Mouse (Mus musculus) right cerebral cortex, postnatal 4 days (tissue): Measurements from ENCODE around the gene Mmp25.

ENCODE experiments used
- DNase-seq: peaks from one replicate; pipeline ENCODE4 v3.0.0-alpha.2; 2022

Gene Mmp25

DNA sequence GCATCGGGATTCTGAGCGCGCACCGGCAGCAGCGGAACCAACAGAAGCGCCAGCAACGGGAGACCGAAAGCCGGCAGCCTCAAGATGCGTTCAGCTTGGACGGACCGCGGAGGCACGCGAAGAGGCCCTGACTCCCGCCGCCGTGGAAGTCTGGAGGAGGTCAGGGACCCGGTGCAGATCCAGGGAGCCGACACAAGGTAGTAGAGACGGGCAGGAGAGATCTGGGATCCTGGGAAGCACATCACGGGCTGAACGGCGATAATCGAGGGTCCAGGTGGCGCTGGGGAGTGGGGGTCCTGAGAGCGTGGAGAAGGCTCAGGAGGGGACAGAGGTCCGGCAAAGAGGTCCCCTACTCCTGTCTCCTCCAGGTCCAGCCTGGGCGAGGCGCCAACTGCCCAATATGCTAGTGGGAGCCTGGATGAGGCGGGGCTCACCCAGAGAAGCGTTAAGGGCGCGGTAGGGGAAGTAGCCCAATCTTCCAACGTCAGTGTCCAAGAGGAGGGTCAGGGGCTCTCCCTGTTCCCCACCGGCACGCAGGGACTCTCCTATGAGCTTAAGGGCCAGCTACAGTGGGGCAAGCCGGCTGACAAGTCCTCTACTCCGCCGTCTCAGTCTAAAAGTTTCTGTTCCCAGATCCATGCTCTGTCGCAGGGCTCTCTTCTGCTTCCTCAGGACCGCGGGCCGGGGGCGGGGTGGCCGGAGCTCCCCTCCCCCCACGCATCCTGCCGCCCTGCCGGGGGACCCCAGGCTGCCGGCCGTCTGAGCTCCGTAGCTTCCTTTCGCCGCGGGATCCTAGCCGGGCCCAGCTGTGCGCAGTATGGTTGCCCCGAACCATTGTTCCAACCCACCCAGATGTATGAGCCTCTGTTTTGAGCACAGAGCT is at the start of gene Mmp25:
TSS of gene Mmp25 (minus strand) at position 665 of the 883 bp plus-strand sequence.
- DNase-seq: no peak

DNA sequence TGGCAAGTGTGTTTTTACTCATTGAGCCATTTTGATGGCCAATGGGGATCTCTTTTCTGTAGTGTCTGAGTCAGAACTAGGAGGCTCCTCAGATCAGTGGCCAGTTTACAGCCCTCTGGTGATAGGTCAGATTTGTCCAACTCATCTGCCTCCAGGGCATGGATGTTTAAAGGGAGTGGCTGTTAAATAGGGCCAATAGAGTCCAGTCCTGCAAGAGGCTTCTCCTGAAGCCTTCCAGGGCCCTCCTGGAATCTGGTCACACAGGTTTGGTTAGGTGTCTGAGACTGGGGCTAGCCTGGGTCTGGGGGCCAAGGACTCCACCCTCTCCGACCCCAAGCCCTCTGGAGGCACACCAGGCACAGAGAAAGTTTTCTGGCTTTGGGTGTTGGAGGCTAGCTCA is 49.4 kb upstream of the Mmp25 start:
- no peak for DNase-seq

DNA sequence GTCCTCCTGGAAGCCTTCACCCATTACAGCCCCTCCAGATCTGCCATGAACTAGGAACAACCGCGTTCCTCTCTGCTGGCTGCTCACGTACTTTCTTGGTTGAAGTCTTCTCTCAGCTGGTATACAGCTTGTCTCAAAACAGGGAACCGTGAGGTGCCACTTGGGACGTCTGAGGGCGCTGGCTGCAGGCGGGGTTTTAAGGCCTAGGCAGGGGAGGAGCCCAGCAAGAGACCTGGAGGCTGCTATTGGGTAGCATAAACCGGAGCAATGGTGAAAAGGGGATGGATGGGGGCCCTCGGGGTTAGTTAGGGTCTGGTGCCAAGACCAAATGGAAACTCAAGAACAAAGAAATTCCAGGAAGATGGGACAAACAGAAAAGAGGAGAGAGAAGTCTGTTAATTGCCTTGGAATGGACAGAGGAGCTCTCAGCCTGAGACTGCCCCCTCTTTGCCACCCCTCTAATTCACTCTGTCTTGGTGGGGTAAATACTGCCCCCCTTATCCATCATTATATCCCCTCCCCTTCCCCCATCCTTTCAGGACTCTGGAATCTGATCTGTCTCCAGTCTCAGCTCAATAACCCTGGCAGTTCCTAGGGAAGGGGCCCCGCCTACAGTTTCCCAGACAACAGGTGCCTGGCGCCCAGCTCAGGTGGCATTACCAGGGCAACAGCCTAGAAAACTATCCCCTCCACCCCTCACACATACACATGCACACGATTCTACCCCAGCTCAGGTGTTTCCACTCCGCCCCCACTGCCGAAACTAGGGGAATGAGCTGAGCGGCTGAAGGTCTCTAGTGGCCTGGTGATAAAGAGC is 39.0 kb upstream of the Mmp25 start, which contains the start of gene Cldn9:
TSS of gene Cldn9 (minus strand) at position 171 of the 817 bp plus-strand sequence.
- no peak for DNase-seq

DNA sequence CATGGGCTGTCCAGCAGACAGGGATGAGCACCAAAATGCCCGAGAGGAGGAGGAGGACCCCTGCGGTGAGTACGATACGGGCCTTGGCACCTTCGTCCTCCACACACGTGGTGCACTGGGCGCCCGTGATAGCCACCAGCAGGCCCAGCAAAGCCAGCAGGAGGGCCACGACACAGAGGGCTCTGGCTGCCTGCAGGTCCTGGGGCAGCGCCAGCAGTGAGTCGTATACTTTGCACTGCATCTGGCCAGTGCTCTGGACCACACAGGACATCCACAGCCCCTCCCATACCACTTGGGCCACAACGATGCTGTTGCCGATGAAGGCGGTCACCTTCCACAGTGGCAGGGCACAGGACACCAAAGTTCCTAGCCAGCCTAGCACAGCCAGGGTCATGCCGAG is 38.1 kb upstream of the Mmp25 start:
- DNase-seq: no peak

DNA sequence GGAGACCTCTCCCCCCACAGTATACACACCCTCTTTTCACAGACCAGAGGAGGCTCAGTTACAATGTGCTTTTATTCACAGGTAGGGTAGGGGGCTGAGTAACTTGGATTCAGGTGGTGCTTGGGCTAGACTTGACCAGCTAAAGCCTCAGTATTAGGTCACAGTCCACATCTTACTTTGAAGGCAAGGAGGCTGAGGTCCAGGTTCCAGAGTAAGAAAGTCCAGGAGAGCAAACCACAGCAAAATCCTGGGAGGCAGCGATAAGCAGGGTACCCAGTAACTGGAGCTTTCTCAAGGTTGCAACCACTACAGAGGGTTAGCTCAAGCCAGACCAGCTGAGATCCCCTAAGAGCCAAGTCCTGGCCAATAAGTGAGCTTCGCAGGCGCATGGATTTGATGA is 37.5 kb upstream of the Mmp25 start:
- no peak for DNase-seq

DNA sequence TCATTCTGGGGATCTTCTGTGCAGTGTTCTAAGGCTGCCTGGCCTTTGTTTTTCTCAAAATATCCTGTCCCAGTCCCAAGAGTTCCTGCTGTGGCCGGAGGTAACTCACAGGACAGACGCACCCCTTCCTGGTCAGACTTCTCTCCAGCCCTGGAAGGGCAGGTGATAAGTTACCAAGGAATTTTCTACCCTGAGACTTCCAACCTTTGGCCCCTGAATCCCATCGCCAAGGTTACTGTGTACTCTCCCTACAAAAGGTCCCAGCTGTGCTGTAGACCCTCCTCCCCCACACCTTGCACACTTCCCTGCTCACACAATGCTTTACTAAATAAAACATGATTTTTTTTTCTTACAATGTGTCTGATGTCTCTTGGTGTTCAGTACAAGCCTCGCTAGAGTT is 37.0 kb upstream of the Mmp25 start:
- no peak for DNase-seq

DNA sequence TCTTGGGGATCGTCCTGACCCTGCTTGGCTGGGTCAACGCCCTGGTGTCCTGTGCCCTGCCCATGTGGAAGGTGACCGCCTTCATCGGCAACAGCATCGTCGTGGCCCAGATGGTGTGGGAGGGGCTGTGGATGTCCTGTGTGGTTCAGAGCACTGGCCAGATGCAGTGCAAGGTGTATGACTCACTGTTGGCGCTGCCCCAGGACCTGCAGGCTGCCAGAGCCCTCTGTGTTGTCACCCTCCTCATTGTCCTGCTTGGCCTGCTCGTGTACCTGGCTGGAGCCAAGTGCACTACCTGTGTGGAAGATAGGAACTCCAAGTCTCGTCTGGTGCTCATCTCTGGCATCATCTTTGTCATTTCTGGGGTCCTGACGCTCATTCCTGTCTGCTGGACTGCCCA is 36.0 kb upstream of the Mmp25 start:
- DNase-seq: no peak

DNA sequence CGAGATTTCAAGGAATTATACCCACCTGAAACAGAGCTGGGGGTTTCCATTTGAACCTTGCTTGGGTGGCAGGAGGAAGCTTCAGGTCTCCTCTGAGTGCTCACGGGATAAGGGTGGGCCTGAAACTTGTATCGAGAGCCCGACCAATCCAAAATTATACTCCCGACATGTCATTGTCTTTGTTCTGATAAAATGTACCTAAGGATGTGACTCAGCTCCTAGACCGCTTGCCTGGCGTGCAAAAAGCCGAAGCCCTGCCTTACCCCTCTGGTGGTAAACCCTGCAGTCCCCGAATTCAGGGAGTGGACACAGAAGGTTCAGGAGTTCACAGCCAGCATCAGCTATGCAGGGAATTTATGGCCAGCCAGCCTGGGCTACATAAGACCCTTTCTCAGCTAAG is 35.3 kb upstream of the Mmp25 start:
- DNase-seq: no peak

DNA sequence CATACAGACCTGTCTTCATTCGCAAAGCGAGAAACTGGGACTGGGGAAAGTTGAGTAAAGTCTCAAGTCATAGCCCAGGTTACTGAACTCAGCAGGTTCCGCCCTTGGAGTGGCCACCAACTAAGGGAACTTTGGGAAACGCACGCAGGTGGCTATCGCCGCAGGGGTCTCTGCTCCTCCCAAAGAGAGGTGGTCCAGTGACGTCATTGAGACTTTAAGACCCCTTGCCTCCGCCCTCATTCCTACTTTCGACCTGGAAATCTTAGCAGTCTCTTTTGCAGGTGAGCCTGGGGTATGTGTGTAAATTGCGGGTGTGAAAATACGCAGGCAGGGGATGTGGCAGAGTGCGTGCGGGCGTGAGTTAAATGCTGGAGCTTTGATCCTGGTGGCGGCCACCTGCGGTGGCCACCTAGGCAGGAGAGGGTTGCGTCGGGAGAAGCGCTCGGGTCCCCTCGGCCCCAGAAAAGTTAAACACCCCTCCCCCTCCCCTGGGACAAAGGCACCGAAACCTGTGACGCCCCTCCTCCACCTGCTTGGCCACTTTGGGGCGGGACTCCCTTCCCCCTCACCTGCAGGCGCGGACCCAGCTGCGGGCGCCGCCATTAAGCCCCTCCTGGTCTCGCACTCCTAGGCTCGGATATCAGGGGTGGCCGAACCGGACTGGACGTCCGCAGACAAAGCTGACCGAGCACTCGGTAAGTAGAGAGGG is 34.2 kb upstream of the Mmp25 start, which contains the start of gene Cldn6:
TSS of gene Cldn6 (plus strand) at position 123 of the 709 bp plus-strand sequence.
- DNase-seq: no peak

DNA sequence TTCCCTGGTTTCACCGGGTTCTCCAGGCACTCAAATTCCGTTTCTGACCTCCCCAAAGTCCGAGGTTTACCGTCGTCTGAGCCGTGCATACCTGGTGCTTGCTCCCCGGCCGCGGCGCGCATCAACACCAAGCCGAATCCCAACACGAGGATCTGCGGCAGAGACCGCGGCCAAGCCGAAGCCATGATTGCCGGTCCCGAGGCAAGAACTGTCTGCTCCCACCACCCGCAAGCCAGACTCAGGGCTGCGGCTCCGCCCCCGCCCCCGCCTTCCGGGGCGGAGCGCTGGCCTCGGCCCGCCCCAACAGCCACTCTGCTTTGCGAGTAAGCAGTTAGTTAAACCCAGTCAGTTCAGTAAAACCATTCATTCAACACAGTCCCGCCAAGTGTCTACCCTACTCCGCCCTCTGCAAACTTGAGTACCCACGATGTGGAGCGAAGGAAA is 32.2 kb upstream of the Mmp25 start, which contains the start of gene Tnfrsf12a:
TSS of gene Tnfrsf12a (minus strand) at position 233 of the 444 bp plus-strand sequence.
- DNase-seq: peak; percentile 71

DNA sequence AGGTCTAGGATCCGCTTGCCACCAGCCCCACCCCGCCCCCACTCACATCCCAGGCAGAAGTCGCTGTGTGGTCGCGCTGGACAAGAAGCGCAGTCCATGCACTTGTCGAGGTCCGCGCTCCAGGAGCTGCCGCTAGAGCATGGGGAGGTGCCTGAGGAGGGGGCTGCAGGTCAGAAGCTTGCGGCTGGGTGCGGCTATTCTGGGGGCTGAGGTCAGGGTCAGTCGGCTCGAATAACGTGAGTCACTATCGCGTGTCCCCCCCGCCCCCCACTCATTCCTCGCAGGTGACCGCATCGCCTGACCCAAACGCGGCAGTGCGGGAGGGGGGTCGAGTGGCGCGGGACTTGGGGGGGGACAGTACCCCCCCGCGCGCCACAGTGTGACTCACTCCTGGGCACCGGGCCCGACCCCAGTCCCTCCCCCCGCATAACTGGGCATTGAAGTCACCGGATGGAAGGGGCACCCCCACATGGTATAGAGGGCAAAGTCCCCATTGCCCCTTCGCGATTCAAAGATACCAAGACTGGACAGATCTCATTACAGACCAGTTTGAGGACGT is 31.5 kb upstream of the Mmp25 start:
- no peak for DNase-seq

DNA sequence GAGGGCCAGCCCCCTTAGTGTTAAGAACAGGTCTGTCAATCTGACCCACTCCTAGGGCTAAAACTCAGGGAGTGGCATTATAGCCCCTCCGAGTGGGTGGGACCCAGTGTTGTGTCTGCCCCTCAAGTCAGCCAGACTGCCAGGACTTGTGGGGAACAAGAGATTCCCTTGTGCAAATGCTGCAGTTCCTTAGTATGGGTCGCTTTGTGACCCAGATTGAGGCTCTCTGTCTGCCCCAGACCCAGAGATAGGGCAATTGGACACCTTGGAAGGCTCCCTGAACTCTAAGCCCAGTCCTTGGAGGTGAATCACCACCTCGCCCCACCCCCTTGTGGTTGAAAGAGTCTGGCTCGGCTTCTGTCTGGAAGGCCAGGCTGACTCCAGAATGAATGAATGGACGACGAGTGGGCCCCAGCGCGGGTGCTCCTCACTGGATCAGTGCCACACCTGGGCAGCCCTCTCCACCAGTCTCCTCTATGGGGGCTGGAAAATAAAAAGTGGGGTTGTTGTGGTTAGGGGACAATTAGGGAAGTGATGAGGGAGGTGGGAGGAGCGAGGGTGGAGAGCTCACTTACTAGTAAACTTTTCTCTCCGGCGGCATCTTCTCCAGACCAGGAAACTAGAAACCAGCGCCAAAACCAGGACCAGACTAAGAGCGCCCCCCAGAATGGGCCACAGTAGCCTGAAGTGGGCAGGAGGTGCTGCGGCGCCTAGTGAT is 30.6 kb upstream of the Mmp25 start:
- no peak for DNase-seq

DNA sequence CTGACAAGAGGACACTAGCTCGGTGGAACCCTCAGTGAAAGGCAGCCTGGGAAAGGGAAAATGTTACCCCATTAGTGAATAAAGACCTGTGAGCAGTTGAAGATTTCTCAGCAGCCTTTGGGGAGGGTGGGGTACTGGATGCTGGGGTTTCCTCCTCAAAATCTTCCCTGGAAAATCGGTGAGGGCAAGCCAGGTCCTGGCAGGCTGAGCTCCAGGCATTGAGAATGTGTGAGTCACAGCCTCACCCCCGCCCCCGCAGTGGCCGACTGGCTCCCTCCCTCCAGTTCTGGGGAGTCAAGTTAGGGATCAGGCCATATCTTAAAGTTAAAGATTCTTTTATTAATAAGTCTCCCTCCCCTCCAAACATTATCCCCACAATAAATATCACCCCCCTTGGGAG is 30.1 kb upstream of the Mmp25 start:
- no peak for DNase-seq

DNA sequence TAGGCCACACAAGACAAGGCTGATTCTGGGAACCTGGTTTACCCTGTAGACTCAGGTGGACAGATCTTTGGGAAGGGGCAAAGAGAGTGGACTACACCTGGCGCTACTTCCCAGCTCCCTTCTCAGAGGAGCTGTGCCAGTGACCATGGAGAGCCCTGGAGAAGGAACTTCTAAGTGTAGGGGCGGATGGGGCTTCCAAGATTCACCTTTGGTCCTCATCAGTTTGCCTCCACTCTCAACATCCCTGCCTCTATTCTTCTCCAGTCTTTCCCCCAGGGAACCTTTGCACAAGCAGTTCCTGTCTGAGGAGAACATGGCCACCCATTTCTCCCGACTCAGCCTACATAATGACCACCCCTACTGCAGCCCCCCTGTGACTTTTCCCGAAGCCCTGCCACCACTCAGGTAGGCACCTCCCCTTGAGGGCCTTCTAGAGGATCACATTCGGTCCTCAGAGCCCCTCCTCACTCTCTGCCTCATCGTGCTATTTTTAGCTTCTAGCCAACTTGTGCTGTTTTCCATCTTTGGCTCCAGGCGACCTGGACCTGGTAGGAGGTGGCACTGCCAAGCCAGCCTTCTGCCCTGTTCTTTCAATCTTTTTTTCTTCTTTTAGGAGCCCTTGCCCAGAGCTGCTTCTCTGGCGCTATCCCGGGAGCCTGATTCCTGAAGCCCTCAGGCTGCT is 29.3 kb upstream of the Mmp25 start:
- no peak for DNase-seq

DNA sequence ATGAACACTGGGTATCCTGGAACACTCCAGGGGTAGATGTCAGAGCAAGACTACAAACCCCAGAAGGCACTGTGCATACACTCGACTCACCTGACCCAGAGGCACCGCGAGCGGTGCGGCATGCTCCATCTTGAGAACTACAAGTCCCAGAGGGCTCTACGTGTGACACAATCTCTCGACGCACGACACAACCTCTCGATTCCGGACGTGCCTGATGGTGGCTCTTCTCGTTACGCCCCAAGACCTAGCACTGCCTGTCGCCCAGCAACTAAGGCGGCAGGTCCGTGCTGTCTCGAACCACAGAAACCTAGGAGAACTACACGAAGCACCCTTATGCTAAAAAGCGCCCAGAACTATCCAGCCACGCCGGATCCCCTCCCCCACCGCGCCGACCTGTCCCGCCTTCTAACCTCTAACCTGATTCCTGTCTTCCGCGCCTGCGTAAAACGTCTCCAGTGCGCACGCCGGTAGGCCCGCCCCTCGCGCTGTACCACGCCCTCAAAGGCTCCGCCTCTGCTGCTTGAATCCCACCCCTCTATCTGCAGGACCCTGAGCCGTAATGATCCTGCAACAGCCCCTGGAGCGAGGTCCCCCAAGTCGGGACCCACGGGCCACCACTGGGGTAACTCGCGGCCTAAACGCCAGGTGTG is 28.5 kb upstream of the Mmp25 start, which contains the start of the genes Hcfc1r1 and Thoc6:
TSS of gene Hcfc1r1 (plus strand) at position 173 of the 650 bp plus-strand sequence.
TSS of gene Thoc6 (minus strand) at position 459 of the 650 bp plus-strand sequence.
- DNase-seq: peak; percentile 92

DNA sequence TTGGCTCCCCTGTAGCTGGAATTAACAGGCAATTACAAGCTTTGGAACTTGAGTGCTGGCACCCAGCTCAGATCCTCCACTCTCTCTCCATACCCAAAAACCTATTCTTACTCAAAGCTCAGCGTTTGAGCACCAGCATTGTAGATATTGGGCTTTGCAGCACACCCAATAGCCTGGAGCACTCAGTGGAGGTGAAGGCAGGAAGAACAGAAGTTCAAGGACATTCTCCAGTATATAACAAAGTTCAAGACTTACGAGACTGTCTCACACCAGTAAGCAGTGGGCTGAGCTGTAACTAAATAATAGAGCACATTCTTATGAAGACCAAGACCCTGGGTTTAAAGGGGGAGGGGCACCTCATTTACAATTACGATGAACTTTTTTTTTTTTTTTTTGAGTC is 27.7 kb upstream of the Mmp25 start:
- no peak for DNase-seq

DNA sequence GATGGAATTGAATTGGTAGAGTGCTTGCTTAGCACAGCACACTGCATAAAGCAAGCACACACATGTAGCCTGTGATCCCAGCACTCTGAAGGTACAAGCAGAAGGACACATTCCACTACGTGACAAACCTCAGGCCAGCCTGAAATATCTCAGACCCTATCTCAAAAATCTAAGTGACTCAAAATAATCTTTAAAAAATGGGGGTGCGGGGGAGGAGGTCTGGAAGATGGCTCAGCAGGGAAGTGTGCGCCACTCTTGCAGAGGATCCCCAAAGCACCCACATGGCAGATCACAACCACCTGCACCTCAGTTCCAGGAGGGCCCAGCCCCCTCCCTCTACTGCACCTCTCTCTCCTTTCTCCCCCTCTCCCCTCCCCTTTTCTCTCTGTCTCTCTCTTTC is 26.4 kb upstream of the Mmp25 start:
- no peak for DNase-seq

DNA sequence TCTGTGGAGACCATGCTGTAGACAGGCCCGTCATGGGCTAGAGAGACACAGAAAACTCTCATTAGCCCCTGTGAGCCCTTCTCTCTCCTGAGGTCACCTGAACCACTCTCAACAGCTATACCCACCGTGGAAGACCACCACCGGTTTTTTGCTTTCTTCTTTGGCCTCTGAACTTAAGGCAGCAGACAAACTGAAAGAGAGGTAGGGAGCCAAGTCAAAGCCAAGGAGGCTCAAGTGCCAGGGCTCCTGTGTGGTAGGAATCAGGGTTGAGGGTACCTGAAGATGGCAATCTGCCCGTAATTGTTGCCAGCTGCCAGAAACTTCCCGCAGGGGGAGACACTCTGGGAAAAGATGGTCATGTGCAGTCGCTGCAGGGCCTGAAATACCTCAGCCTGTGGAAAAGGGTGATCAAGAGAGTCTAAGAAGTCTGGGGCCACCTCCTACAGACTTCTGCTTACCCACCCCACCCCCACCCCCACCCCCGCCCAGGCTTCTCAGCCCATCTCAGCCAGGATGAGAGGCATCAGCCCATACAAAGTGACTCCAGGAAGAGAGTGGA is 25.5 kb upstream of the Mmp25 start:
- no peak for DNase-seq

DNA sequence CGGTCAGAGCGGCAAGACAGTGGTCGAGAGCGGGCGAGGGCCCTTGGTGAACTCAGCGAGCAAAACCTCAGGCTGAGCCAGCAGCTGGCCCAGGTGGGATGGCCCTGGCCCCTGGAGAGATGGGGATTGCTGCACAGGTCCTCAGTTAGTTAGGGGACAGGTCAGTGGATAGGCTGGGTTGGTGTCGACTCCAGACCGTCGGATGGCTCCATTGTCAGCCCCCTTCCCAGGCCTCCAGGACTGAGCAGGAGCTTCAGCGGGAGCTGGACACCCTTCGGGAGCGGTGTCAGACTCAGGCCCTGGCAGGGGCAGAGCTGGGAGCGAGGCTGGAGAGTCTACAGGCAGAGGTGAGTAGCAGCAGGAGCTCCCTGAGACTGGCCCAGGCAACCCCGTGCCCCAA is 20.4 kb upstream of the Mmp25 start:
- no peak for DNase-seq

DNA sequence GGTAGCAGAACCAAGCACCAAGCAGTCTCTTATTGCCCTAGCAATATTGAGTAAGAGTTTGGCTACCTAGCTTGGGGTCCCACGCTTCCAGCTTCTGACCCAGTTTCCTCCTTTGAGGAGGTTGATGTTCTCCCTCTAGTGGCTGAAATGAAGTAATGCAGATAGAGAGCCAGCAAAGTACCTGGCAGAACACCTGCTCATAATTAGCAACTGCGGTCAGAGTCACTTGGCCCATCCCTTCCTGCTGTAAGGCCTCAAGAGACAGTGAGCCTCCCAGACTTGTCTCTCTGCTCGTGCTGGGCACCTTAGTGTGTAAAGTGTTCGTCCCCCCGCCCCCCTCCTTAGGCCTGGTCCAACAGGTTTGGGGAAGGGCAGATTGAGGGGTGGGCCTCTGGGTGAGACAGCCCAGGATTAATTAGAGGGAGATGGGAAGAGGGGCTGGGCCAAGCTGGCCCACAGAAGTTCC is 19.5 kb upstream of the Mmp25 start:
- DNase-seq: no peak
